Mouse (Mus musculus) kidney, embryonic 14.5 days (tissue): ENCODE results near the gene Akr1c21. TPM values are rescaled to one million over a fixed set of nuclear protein-coding genes. Genes with fewer than 3 reads are reported as not detected.
"Not testable (repeated sequence)": the region's sequence is repeated elsewhere in the genome, so short reads cannot be mapped to it uniquely, and the experiment has no call there.

Experiments used
- ATAC-seq: fragments of 200-750 bp; cut with Nextera tagmentation; 2 replicates; pipeline ENCODE4 v1.8.0; 2017; ENCODE audit warnings: moderate number of reproducible peaks, mild to moderate bottlenecking, moderate TSS enrichment, moderate library complexity; ENCODE audit not compliant: low FRiP score, low TSS enrichment
- H3K27ac ChIP-seq: fragments of 300-500 bp; sonication (generic); 2 replicates; pipeline ENCODE4 v1.5.1; 2014; ENCODE audit warnings: low read depth, mild to moderate bottlenecking, low read length, moderate library complexity, mixed read lengths
- H3K27me3 ChIP-seq: fragments of 300-500 bp; sonication (generic); 2 replicates; pipeline ENCODE4 v1.6.1; 2014; ENCODE audit warnings: mild to moderate bottlenecking, low read length; ENCODE audit not compliant: control insufficient read depth, insufficient read depth
- H3K36me3 ChIP-seq: fragments of 300-500 bp; sonication (generic); 2 replicates; pipeline ENCODE4 v1.6.1; 2014; ENCODE audit warnings: low read length, mixed read lengths; ENCODE audit not compliant: control insufficient read depth, insufficient read depth
- H3K4me1 ChIP-seq: fragments of 300-500 bp; sonication (generic); 2 replicates; pipeline ENCODE4 v1.6.1; 2014; ENCODE audit warnings: low read length, mixed read lengths; ENCODE audit not compliant: control insufficient read depth, insufficient read depth
- H3K4me2 ChIP-seq: fragments of 300-500 bp; sonication (generic); replicated peaks from 2 replicates; pipeline ENCODE4 v1.6.1; 2014; ENCODE audit warnings: low read depth, mild to moderate bottlenecking, low read length
- H3K4me3 ChIP-seq: fragments of 300-500 bp; sonication (generic); 2 replicates; pipeline ENCODE4 v1.5.1; 2014; ENCODE audit warnings: mild to moderate bottlenecking, low read length
- H3K9ac ChIP-seq: fragments of 300-500 bp; sonication (generic); 2 replicates; pipeline ENCODE4 v1.6.1; 2014; ENCODE audit warnings: low read depth, mild to moderate bottlenecking, low read length, moderate library complexity
- H3K9me3 ChIP-seq: fragments of 300-500 bp; sonication (generic); 2 replicates; pipeline ENCODE4 v1.6.1; 2016; ENCODE audit warnings: low read length; ENCODE audit not compliant: control insufficient read depth
- WGBS: fragments of 180-500 bp; shearing (Covaris S2); extraction: QIAGEN DNeasy Blood & Tissue Kit; methylation state at CpG from one replicate; pipeline ENCODE4 v1.1.7; 2014; 5-methylcytosine and 5-hydroxymethylcytosine counted together
- polyA plus RNA-seq: library from polyadenylated mRNA; unstranded; fragments of >200 nt; fragmentation: Nextera tagmentation; extraction: Ambion mirVana; gene quantifications from 2 replicates; pipeline ENCODE4 v1.2.1, GENCODE M21; 2014

Gene Akr1c21
- polyA plus RNA-seq: 0.47 and 0.80 TPM in 2 replicates

- Histone ChIP-seq H3K4me3 (no peak within 1 kb of the TSS), H3K4me2 (no peak within 1 kb of the TSS), H3K4me1 (no peaks in the 10 kb centered on the region), H3K36me3 (no peaks in the 10 kb centered on the region), H3K9ac (no peak within 1 kb of the TSS), H3K9me3 (no peaks in the 10 kb centered on the region), H3K27me3 (no peaks in the 10 kb centered on the region), H3K27ac (no peak within 1 kb of the TSS)
- ATAC-seq: no peak
- 62% methylated on average over 1 of the region's 1 CpGs for WGBS
These were observed at the start of gene Akr1c21 for GRCm38 (mm10) chr13:4573871-4574270. Gene Akr1c21, plus strand, starts transcription at chr13:4574075.

GRCm38 (mm10) chr13:4559143-4559542 lies 14.7 kb upstream of the Akr1c21 start:
- no peak for ATAC-seq
- no peak overlapping the region for H3K27ac ChIP-seq

GRCm38 (mm10) chr13:4560500-4560899 lies 13.4 kb upstream of the Akr1c21 start:
- Histone ChIP-seq H3K9ac (no peak overlapping the region), H3K4me1 (no peaks in the 10 kb centered on the region), H3K4me3 (no peak overlapping the region), H3K27ac (no peak overlapping the region), H3K4me2 (no peak overlapping the region), H3K36me3 (no peaks in the 10 kb centered on the region), H3K27me3 (no peaks in the 10 kb centered on the region), H3K9me3 (no peaks in the 10 kb centered on the region)
- no peak for ATAC-seq

More at GRCm38 (mm10) chr13:4559143-4559542, 14.7 kb upstream of the Akr1c21 start:
- Histone ChIP-seq H3K4me2 (no peak overlapping the region), H3K9me3 (no peaks in the 10 kb centered on the region), H3K27me3 (no peaks in the 10 kb centered on the region), H3K9ac (no peak overlapping the region), H3K4me1 (no peaks in the 10 kb centered on the region), H3K4me3 (no peak overlapping the region), H3K36me3 (no peaks in the 10 kb centered on the region)
- WGBS: 75% methylated on average over 1 of the region's 1 CpGs

GRCm38 (mm10) chr13:4565996-4566395 lies 7.9 kb upstream of the Akr1c21 start:
- no peak overlapping the region for H3K4me3 ChIP-seq
- H3K36me3 ChIP-seq: no peaks in the 10 kb centered on the region
- WGBS: 87% methylated on average over 2 of the region's 2 CpGs
- H3K9ac ChIP-seq: no peak overlapping the region
- no peaks in the 10 kb centered on the region for H3K27me3 ChIP-seq
- no peak overlapping the region for H3K27ac ChIP-seq
- no peak overlapping the region for H3K4me2 ChIP-seq
- H3K4me1 ChIP-seq: no peaks in the 10 kb centered on the region
- no peaks in the 10 kb centered on the region for H3K9me3 ChIP-seq
- no peak for ATAC-seq

GRCm38 (mm10) chr13:4576921-4577320 lies 3.0 kb downstream of the Akr1c21 start:
- H3K27ac ChIP-seq: no peak overlapping the region
- H3K36me3 ChIP-seq: no peaks in the 10 kb centered on the region
- H3K9me3 ChIP-seq: no peaks in the 10 kb centered on the region
- H3K9ac ChIP-seq: no peak overlapping the region
- no peaks in the 10 kb centered on the region for H3K4me1 ChIP-seq
- H3K27me3 ChIP-seq: no peaks in the 10 kb centered on the region
- H3K4me3 ChIP-seq: no peak overlapping the region
- WGBS: 89% methylated on average over 1 of the region's 1 CpGs
- no peak overlapping the region for H3K4me2 ChIP-seq
- ATAC-seq: no peak

- H3K27ac ChIP-seq, H3K4me1 ChIP-seq, H3K27me3 ChIP-seq, H3K36me3 ChIP-seq, H3K4me3 ChIP-seq, H3K4me2 ChIP-seq, H3K9ac ChIP-seq, H3K9me3 ChIP-seq: not testable (repeated sequence)
- ATAC-seq: peak; percentile 30; the same call in 1 of the 2 replicates
- WGBS: 27% methylated on average over 3 of the region's 3 CpGs
These were observed 29.6 kb downstream of the Akr1c21 start for GRCm38 (mm10) chr13:4603431-4603830.

GRCm38 (mm10) chr13:4606821-4607220 lies 32.9 kb downstream of the Akr1c21 start:
- Histone ChIP-seq H3K4me1 (no peaks in the 10 kb centered on the region), H3K9ac (no peak overlapping the region), H3K4me2 (no peak overlapping the region), H3K27me3 (no peaks in the 10 kb centered on the region), H3K4me3 (no peak overlapping the region), H3K27ac (no peak overlapping the region), H3K9me3 (no peaks in the 10 kb centered on the region), H3K36me3 (no peaks in the 10 kb centered on the region)
- no peak for ATAC-seq
- 77% methylated on average over 4 of the region's 4 CpGs for WGBS

- no peaks in the 10 kb centered on the region for H3K27me3 ChIP-seq
- H3K9ac ChIP-seq: peak overlapping the region; percentile 65
- peak overlapping the region; percentile 60 for H3K4me2 ChIP-seq
- peak overlapping the region; percentile 30; the same call in 1 of the 2 replicates for H3K27ac ChIP-seq
- no peak; the same call in 1 of the 2 replicates for ATAC-seq
- H3K4me3 ChIP-seq: peak overlapping the region; percentile 60
- no peaks in the 10 kb centered on the region for H3K4me1 ChIP-seq
- 27% methylated on average over 9 of the region's 9 CpGs for WGBS
- H3K9me3 ChIP-seq: no peaks in the 10 kb centered on the region
- H3K36me3 ChIP-seq: no peaks in the 10 kb centered on the region
These were observed 34.7 kb downstream of the Akr1c21 start for GRCm38 (mm10) chr13:4608530-4608929.

- peak; percentile 100 for ATAC-seq
These were observed 35.1 kb downstream of the Akr1c21 start, which contains the start of gene Akr1e1 for GRCm38 (mm10) chr13:4608961-4609409. Gene Akr1e1, minus strand, starts transcription at chr13:4609174.

More at GRCm38 (mm10) chr13:4608961-4609409, 35.1 kb downstream of the Akr1c21 start, which contains the start of gene Akr1e1:
- Histone ChIP-seq H3K4me2 (peak within 1 kb of the TSS; percentile 60), H3K4me3 (peak within 1 kb of the TSS; percentile 60), H3K9ac (peak within 1 kb of the TSS; percentile 65), H3K27ac (peak within 1 kb of the TSS; percentile 30; the same call in 1 of the 2 replicates), H3K9me3 (no peaks in the 10 kb centered on the region), H3K4me1 (no peaks in the 10 kb centered on the region), H3K27me3 (no peaks in the 10 kb centered on the region), H3K36me3 (no peaks in the 10 kb centered on the region)
- WGBS: 4% methylated on average over 10 of the region's 10 CpGs
